Mouse (Mus musculus) spleen, adult 2 months (tissue): ENCODE measurements at regions not wholly inside any gene's neighbourhood (a gene's known extent, or its start where the extent isn't known, plus 50 kb on each side); places are given as distances from the start of the nearest gene placed in this dataset.

ENCODE experiments used
- DNase-seq, 2 experiments: peaks; one replicate each; pipeline versions ENCODE4 v3.0.0 to v3.0.0-alpha.2; 2012 to 2021; ENCODE audit warnings: low spot score in 2 of 2, low read depth in 1 of 2
- H3K27ac ChIP-seq: fragments of 200-500 bp; 2 replicates; pipeline ENCODE4 v1.5.1; 2012; ENCODE audit warnings: low read length, inconsistent platforms; ENCODE audit not compliant: insufficient read depth
- H3K27me3 ChIP-seq: fragments of 200-500 bp; 2 replicates; pipeline ENCODE4 v1.6.1; 2012; ENCODE audit warnings: mild to moderate bottlenecking, moderate library complexity, low read length, inconsistent platforms; ENCODE audit not compliant: control insufficient read depth, insufficient read depth
- H3K36me3 ChIP-seq: fragments of 200-500 bp; 2 replicates; pipeline ENCODE4 v1.6.1; 2012; ENCODE audit warnings: mild to moderate bottlenecking, low read length, inconsistent platforms; ENCODE audit not compliant: control insufficient read depth, insufficient read depth
- H3K4me1 ChIP-seq: fragments of 200-500 bp; 2 replicates; pipeline ENCODE4 v1.6.1; 2011; ENCODE audit warnings: inconsistent platforms; ENCODE audit not compliant: control insufficient read depth, insufficient read depth, insufficient read length
- H3K4me3 ChIP-seq: fragments of 200-500 bp; 2 replicates; pipeline ENCODE4 v1.5.1; 2011; ENCODE audit warnings: mild to moderate bottlenecking, inconsistent platforms; ENCODE audit not compliant: insufficient read depth, insufficient read length; ENCODE audit errors: extremely low read depth
- CTCF ChIP-seq: fragments of 200-500 bp; IDR thresholded peaks from 2 replicates; pipeline ENCODE4 v1.5.1; 2011; ENCODE audit warnings: mild to moderate bottlenecking, inconsistent platforms; ENCODE audit not compliant: insufficient read depth, insufficient read length, insufficient replicate concordance; ENCODE audit errors: extremely low read depth
- POLR2A ChIP-seq: fragments of 200-500 bp; IDR thresholded peaks from 2 replicates; pipeline ENCODE4 v1.6.1; 2011; ENCODE audit warnings: low read depth, low read length, inconsistent platforms
- WGBS: fragments of 180-500 bp; shearing (Covaris S2); methylation state at CpG from one replicate; pipeline ENCODE4 v1.1.7; 2018; 5-methylcytosine and 5-hydroxymethylcytosine counted together

DNA sequence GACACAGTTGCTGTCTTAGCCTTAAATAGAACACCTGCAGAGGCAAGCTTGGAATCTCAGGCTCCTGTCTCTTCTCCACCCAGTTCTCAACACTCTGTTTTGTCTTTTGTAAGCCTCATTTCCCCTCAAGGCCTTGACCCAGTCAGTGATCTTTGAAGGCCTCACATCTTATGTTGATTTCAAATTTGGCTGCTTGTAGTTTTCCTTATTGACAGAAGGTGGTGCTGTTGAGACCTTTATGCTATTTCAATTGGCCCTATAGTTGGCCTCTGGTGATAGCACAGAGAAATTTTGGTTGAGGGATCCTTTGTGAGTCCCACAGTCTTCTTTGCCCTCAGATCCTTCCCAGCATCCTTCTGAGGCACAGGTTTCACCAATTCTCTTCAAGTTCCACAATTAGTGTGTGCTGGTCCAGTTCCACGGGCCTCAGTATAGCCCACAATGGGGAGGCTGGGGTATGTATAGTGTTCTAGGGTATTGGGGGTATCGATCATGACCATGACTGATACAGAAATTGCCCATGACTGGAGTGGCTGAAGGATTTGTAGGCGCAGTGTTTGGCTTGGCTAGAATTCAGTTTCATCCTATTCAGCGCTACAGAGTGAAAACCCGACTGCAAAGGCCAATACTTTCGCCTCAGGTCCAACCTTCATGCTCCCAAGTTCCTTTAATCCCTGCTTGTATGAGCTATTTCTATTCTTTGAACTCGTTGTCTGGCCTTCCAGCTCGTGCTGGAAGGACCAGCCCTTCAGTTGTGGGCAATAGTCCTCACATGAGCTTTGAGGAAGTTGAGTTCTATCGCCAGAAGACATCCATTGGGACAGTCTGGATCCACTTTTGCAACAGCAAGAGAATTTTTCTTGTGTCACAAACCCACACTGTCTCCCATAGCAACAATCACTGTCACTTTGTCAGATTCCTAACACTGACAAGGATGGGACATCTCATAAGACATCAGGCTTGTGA is 110.3 kb downstream of the 4933412E24Rik start:
- WGBS = 71% methylated on average over 9 of the region's 9 CpGs

GRCm38 (mm10) chr15:59904741-59905140 is 111.7 kb downstream of the 4933412E24Rik start:
- H3K36me3 ChIP-seq = no peaks in the 10 kb centered on the region
- no peak for TF ChIP-seq POLR2A
- TF ChIP-seq CTCF = no peak
- WGBS = 91% methylated on average over 5 of the region's 5 CpGs
- H3K27me3 ChIP-seq = no peaks in the 10 kb centered on the region
- H3K27ac ChIP-seq = no peak overlapping the region
- no peak overlapping the region for H3K4me3 ChIP-seq
- no peaks in the 10 kb centered on the region for H3K4me1 ChIP-seq
- no peak for DNase-seq

More for the DNA sequence above, 110.3 kb downstream of the 4933412E24Rik start:
- DNase-seq = peak in 1 of 2 experiments; percentile 17
- H3K27me3 ChIP-seq = no peaks in the 10 kb centered on the region
- TF ChIP-seq CTCF = no peak
- H3K36me3 ChIP-seq = no peaks in the 10 kb centered on the region
- no peaks in the 10 kb centered on the region for H3K4me1 ChIP-seq
- H3K27ac ChIP-seq = no peak overlapping the region
- H3K4me3 ChIP-seq = no peak overlapping the region

DNA sequence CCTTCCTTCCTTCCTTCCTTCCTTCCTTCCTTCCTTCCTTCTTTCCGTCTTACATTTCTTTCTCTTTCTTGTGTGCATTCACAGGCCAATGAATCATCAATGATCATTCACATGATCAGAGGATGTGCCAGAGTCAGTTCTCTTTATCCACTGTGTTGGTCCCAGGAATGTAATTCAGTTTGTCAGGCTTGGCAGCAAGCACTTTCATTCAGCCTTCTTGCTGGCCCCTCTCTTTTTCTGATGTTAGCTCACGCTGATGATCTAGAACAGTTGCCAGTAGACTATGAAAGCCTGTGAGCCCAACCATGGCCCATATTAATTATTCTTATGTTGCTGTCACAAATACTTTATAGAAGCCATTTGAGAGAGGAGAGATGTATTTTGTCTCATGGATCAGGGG is 127.4 kb downstream of the 4933412E24Rik start:
- no peak overlapping the region for H3K4me3 ChIP-seq
- H3K36me3 ChIP-seq = no peaks in the 10 kb centered on the region
- no peak overlapping the region for H3K27ac ChIP-seq
- no peak for DNase-seq
- WGBS = 87% methylated on average over 2 of the region's 2 CpGs
- no peaks in the 10 kb centered on the region for H3K4me1 ChIP-seq
- no peaks in the 10 kb centered on the region for H3K27me3 ChIP-seq
- TF ChIP-seq CTCF (no peak), POLR2A (no peak)

DNA sequence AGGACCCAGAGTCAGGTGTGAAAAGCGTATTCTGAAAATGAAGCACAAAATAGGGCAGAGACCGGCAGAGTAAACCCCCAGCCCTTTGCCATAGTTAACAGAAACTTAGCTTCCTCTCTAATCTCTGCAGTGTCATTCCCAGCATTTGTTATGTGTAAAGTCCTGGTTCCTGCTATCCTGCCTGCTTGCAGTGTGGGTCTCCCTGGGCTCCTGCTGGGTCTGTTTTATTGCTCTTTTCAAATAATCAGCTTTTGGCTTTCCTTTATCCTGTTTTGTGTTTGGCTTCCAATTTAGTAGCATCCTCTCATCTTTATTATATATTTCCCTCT is 128.3 kb downstream of the 4933412E24Rik start:
- DNase-seq = no peak
- WGBS = 20% methylated on average over 2 of the region's 2 CpGs
- TF ChIP-seq POLR2A (no peak), CTCF (no peak)
- H3K36me3 ChIP-seq = no peaks in the 10 kb centered on the region
- no peaks in the 10 kb centered on the region for H3K4me1 ChIP-seq
- no peak overlapping the region for H3K4me3 ChIP-seq
- H3K27ac ChIP-seq = no peak overlapping the region
- H3K27me3 ChIP-seq = no peaks in the 10 kb centered on the region

- H3K27me3 ChIP-seq = no peaks in the 10 kb centered on the region
- no peak for TF ChIP-seq POLR2A
- no peak for TF ChIP-seq CTCF
- no peak overlapping the region for H3K27ac ChIP-seq
- H3K4me1 ChIP-seq = no peaks in the 10 kb centered on the region
- H3K4me3 ChIP-seq = no peak overlapping the region
- no peak for DNase-seq
- WGBS = 32% methylated on average over 5 of the region's 5 CpGs
- no peaks in the 10 kb centered on the region for H3K36me3 ChIP-seq
Observed at GRCm38 (mm10) chr15:59887381-59888130, 128.9 kb downstream of the 4933412E24Rik start.

DNA sequence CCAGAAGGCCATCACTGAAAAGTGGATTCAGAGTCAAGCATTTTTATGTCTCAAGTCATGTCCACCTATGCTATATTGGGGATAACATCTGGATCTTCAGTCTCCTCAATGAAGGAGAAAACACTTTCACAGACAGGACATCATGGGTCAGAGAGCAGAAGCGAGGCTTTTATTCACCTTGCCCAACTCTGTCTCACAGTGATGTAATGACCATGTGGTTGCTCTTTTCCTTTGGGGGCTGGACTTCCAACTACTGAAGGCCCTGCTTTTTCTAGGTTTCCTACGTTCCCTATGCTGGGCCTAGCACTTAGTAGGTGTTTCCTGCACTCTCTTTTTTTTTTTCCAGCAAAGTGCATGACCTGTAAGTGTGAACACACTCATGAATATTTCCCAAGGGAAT is 130.4 kb downstream of the 4933412E24Rik start:
- H3K36me3 ChIP-seq = no peaks in the 10 kb centered on the region
- H3K27me3 ChIP-seq = no peaks in the 10 kb centered on the region
- TF ChIP-seq POLR2A (no peak), CTCF (no peak)
- no peaks in the 10 kb centered on the region for H3K4me1 ChIP-seq
- no peak overlapping the region for H3K4me3 ChIP-seq
- 70% methylated on average over 2 of the region's 2 CpGs for WGBS
- no peak overlapping the region for H3K27ac ChIP-seq
- no peak for DNase-seq

DNA sequence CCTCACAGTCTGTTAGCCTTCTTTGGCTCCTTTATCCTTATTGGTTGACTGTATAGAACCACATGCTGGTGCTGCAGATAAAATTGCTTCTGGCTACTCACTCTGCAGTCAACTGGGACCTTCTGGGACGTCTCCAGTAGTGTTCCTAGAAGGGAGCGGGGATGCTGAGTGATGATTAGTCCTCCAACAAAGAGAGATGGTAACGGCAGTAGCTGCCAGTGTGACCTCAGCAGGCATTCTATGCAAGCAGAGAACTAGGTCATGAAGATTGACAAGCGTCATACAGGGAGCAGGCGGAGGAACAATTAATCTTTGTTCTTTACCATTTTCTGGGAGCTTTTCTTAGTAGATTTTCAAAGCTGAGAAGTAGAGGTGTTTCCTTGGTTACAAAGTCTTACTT is 134.0 kb downstream of the 4933412E24Rik start:
- H3K36me3 ChIP-seq = no peaks in the 10 kb centered on the region
- 94% methylated on average over 5 of the region's 5 CpGs for WGBS
- H3K4me1 ChIP-seq = no peaks in the 10 kb centered on the region
- no peak for DNase-seq
- no peak for TF ChIP-seq CTCF
- no peak for TF ChIP-seq POLR2A
- H3K27ac ChIP-seq = no peak overlapping the region
- no peaks in the 10 kb centered on the region for H3K27me3 ChIP-seq
- no peak overlapping the region for H3K4me3 ChIP-seq
